In genomic region chr13:72640131-72640521, GRCm38 (mm10) we compare ENCODE assay signal across 7 mouse cellular contexts. TPM values are rescaled to one million over a fixed set of nuclear protein-coding genes. Genes with fewer than 3 reads are reported as not detected.
A peak's percentile ranks its signal among the peaks of the same experiment; 100 is the strongest.
DNase-seq lines count a peak whose midpoint lies in the region; ATAC-seq lines count a peak whose summit lies in the region.

No protein-coding gene starts in this region.

- H3K9me3 ChIP-seq in forebrain, embryonic 14.5 days (replicated peaks; ENCODE audit: control insufficient read depth, low read length): no peaks in the 10 kb centered on the region
- H3K9me3 ChIP-seq in kidney, embryonic 16.5 days (ENCODE audit: low read length): no peaks in the 10 kb centered on the region

- H3K4me3 ChIP-seq in forebrain, embryonic 14.5 days (ENCODE audit: low read depth, low read length): peak overlapping the region; percentile 26
- H3K4me3 ChIP-seq in kidney, embryonic 16.5 days (ENCODE audit: low read length): peak overlapping the region; percentile 51

- peaks cover 4% of the 10 kb centered on the region; the same call in 1 of the 2 replicates for H3K4me1 ChIP-seq in forebrain, embryonic 14.5 days (ENCODE audit: control insufficient read depth, insufficient read depth, low read length)
- H3K4me1 ChIP-seq in kidney, embryonic 16.5 days (ENCODE audit: insufficient read depth, low read length): peaks cover 7% of the 10 kb centered on the region; the same call in 1 of the 2 replicates

- no peak for ATAC-seq in forebrain, embryonic 14.5 days
- peak; percentile 60 for ATAC-seq in kidney, embryonic 16.5 days (ENCODE audit: low FRiP score, low TSS enrichment)
- no peak for ATAC-seq in CD4-positive, CD25-positive, alpha-beta regulatory T cell, adult 4 months

- no peak overlapping the region for H3K27ac ChIP-seq in forebrain, embryonic 14.5 days (ENCODE audit: low read depth, low read length)
- H3K27ac ChIP-seq in kidney, embryonic 16.5 days (ENCODE audit: low read length): no peak overlapping the region

- peaks cover 70% of the 10 kb centered on the region for H3K27me3 ChIP-seq in forebrain, embryonic 14.5 days (replicated peaks; ENCODE audit: control insufficient read depth, insufficient read depth, low read length)
- peaks cover 87% of the 10 kb centered on the region for H3K27me3 ChIP-seq in kidney, embryonic 16.5 days (ENCODE audit: insufficient read depth, low read length)

- no peak overlapping the region; the same call in 1 of the 2 replicates for H3K9ac ChIP-seq in forebrain, embryonic 14.5 days (ENCODE audit: low read length)
- H3K9ac ChIP-seq in kidney, embryonic 16.5 days (replicated peaks; ENCODE audit: low read length): peak overlapping the region; percentile 56; the same call in 1 of the 2 replicates

- H3K4me2 ChIP-seq in forebrain, embryonic 14.5 days (ENCODE audit: low read length): peak overlapping the region; percentile 49
- peak overlapping the region; percentile 63 for H3K4me2 ChIP-seq in kidney, embryonic 16.5 days (replicated peaks; ENCODE audit: low read depth, low read length)

- 1% methylated on average over 11 of the region's 11 CpGs for WGBS in forebrain, embryonic 14.5 days
- WGBS in kidney, embryonic 16.5 days: 5% methylated on average over 11 of the region's 11 CpGs

- peak; percentile 78 for DNase-seq in ES-CJ7 (ENCODE audit: low read depth, low spot score)
- peak; percentile 25 for DNase-seq in adrenal gland, postnatal 25 days
- DNase-seq in forebrain, embryonic 14.5 days (ENCODE audit: low spot score): peak; percentile 37
- DNase-seq in lung, postnatal 25 days (ENCODE audit: low spot score): peak; percentile 81
- DNase-seq in gastrocnemius, postnatal 25 days: no peak

- no peaks in the 10 kb centered on the region for H3K36me3 ChIP-seq in forebrain, embryonic 14.5 days (ENCODE audit: control insufficient read depth, insufficient read depth, low read length)
- no peaks in the 10 kb centered on the region for H3K36me3 ChIP-seq in kidney, embryonic 16.5 days (ENCODE audit: insufficient read depth, low read length)

RNA-seq across cellular contexts. Expression of gene Irx2, which starts 11.5 kb away (rescaled TPM):
- 0.15 TPM in 1 of 2 replicates, not detected in the other for total RNA-seq in adrenal gland, postnatal 25 days (2021)
- 1.9 and 2.4 TPM in 2 replicates for polyA plus RNA-seq in forebrain, embryonic 14.5 days (2014; fragmentation: Nextera tagmentation; extraction: Ambion mirVana)
- 4.4 and 6.7 TPM in 2 replicates for polyA plus RNA-seq in kidney, embryonic 16.5 days (2015; fragmentation: Nextera tagmentation; extraction: Ambion mirVana)
- not detected for polyA plus RNA-seq in CD4-positive, CD25-positive, alpha-beta regulatory T cell, adult 4 months (2017; shearing (Covaris generic))
- total RNA-seq in gastrocnemius, postnatal 25 days (2021): not detected
